Mouse (Mus musculus) liver, postnatal 0 days (tissue): ENCODE measurements around the gene Spns1. TPM values are rescaled to one million over a fixed set of nuclear protein-coding genes. Genes with fewer than 3 reads are reported as not detected.

ENCODE experiments used
- ATAC-seq: fragments of 200-750 bp; cut with Nextera tagmentation; 2 replicates; pipeline ENCODE4 v1.8.0; 2017; ENCODE audit warnings: mild to moderate bottlenecking, moderate library complexity
- DNase-seq: peaks from one replicate; pipeline ENCODE4 v3.0.0-alpha.2; 2016
- H3K27ac ChIP-seq: fragments of 300-500 bp; sonication (generic); 2 replicates; pipeline ENCODE4 v1.5.1; 2014; ENCODE audit warnings: antibody characterized with exemption, moderate library complexity, mild to moderate bottlenecking, low read depth
- H3K27me3 ChIP-seq: fragments of 300-500 bp; sonication (generic); 2 replicates; pipeline ENCODE4 v1.6.1; 2014; ENCODE audit warnings: low read length, control low read depth, mixed read lengths; ENCODE audit not compliant: insufficient read depth
- H3K36me3 ChIP-seq: fragments of 300-500 bp; sonication (generic); replicated peaks from 2 replicates; pipeline ENCODE4 v1.6.1; 2014; ENCODE audit warnings: mild to moderate bottlenecking, control low read depth, low read length, moderate library complexity, mixed read lengths; ENCODE audit not compliant: insufficient read depth
- H3K4me1 ChIP-seq: fragments of 300-500 bp; sonication (generic); 2 replicates; pipeline ENCODE4 v1.6.1; 2014; ENCODE audit warnings: antibody characterized with exemption, mild to moderate bottlenecking, control low read depth; ENCODE audit not compliant: insufficient read depth
- H3K4me2 ChIP-seq: fragments of 300-500 bp; sonication (generic); 2 replicates; pipeline ENCODE4 v1.6.1; 2014; ENCODE audit warnings: low read depth, mild to moderate bottlenecking, low read length, moderate library complexity, mixed read lengths
- H3K4me3 ChIP-seq: fragments of 300-500 bp; sonication (generic); 2 replicates; pipeline ENCODE4 v1.5.1; 2014; ENCODE audit warnings: low read depth, low read length
- H3K9ac ChIP-seq: fragments of 300-500 bp; sonication (generic); replicated peaks from 2 replicates; pipeline ENCODE4 v1.6.1; 2014; ENCODE audit warnings: mild to moderate bottlenecking, moderate library complexity
- H3K9me3 ChIP-seq: fragments of 300-500 bp; sonication (generic); 2 replicates; pipeline ENCODE4 v1.6.1; 2016; ENCODE audit warnings: mild to moderate bottlenecking, control low read depth, low read length, mixed read lengths
- CTCF ChIP-seq: sonication (generic); IDR thresholded peaks from 2 replicates; pipeline ENCODE4 v1.5.1; 2016; ENCODE audit warnings: antibody characterized with exemption, low read depth
- EP300 ChIP-seq: IDR thresholded peaks from 2 replicates; pipeline ENCODE4 v1.6.1; 2016; ENCODE audit warnings: antibody characterized with exemption, low read depth, mild to moderate bottlenecking
- WGBS: fragments of 180-500 bp; shearing (Covaris S2); extraction: QIAGEN DNeasy Blood & Tissue Kit; methylation state at CpG from one replicate; pipeline ENCODE4 v1.1.7; 2014; ENCODE audit not compliant: insufficient replicate concordance; 5-methylcytosine and 5-hydroxymethylcytosine counted together
- polyA plus RNA-seq: library from polyadenylated mRNA; unstranded; fragments of >200 nt; fragmentation: Nextera tagmentation; extraction: Ambion mirVana; gene quantifications from 2 replicates; pipeline ENCODE4 v1.2.1, GENCODE M21; 2015

Spns1 gene
- polyA plus RNA-seq, 1 experiment from 2014 or later, result 18.6 TPM

GRCm38 (mm10) chr7:126345969-126346368 lies 31.3 kb downstream of the Spns1 start:
- H3K36me3 ChIP-seq, result no peaks in the 10 kb centered on the region
- ATAC-seq (no peak), DNase-seq (no peak)
- no peak overlapping the region for H3K4me2 ChIP-seq
- no peak for TF ChIP-seq EP300
- TF ChIP-seq CTCF, result no peak
- no peak overlapping the region for H3K27ac ChIP-seq
- H3K4me3 ChIP-seq, result no peak overlapping the region
- H3K27me3 ChIP-seq, result no peaks in the 10 kb centered on the region
- no peak overlapping the region for H3K9ac ChIP-seq
- H3K9me3 ChIP-seq, result no peaks in the 10 kb centered on the region
- 45% methylated on average over 3 of the region's 3 CpGs for WGBS
- no peaks in the 10 kb centered on the region for H3K4me1 ChIP-seq

- no peak overlapping the region for H3K27ac ChIP-seq
- H3K4me2 ChIP-seq, result no peak overlapping the region
- WGBS, result 56% methylated on average over 3 of the region's 3 CpGs
- no peak for TF ChIP-seq EP300
- no peak for TF ChIP-seq CTCF
- H3K4me1 ChIP-seq, result no peaks in the 10 kb centered on the region
- H3K9me3 ChIP-seq, result no peaks in the 10 kb centered on the region
- no peak overlapping the region for H3K4me3 ChIP-seq
- DNase-seq (no peak), ATAC-seq (peak; percentile 83)
- no peak overlapping the region for H3K9ac ChIP-seq
- H3K27me3 ChIP-seq, result no peaks in the 10 kb centered on the region
- no peaks in the 10 kb centered on the region for H3K36me3 ChIP-seq
Measured at GRCm38 (mm10) chr7:126345557-126345956, 31.7 kb downstream of the Spns1 start.

GRCm38 (mm10) chr7:126340896-126341295 lies 36.4 kb downstream of the Spns1 start:
- Histone ChIP-seq H3K9ac (no peak overlapping the region), H3K4me2 (no peak overlapping the region), H3K27me3 (no peaks in the 10 kb centered on the region), H3K27ac (peak overlapping the region; percentile 66), H3K36me3 (no peaks in the 10 kb centered on the region), H3K9me3 (no peaks in the 10 kb centered on the region), H3K4me3 (no peak overlapping the region), H3K4me1 (no peaks in the 10 kb centered on the region)
- ATAC-seq (no peak), DNase-seq (no peak)
- no peak for TF ChIP-seq EP300
- TF ChIP-seq CTCF, result no peak
- WGBS, result 33% methylated on average over 6 of the region's 6 CpGs

- DNase-seq, result peak; percentile 27
- TF ChIP-seq CTCF (no peak), EP300 (no peak)
- no peaks in the 10 kb centered on the region for H3K27me3 ChIP-seq
- H3K9ac ChIP-seq, result no peak overlapping the region
- no peaks in the 10 kb centered on the region for H3K36me3 ChIP-seq
- H3K4me2 ChIP-seq, result no peak overlapping the region
- H3K4me1 ChIP-seq, result no peaks in the 10 kb centered on the region
- ATAC-seq, result peak; percentile 99
- H3K4me3 ChIP-seq, result no peak overlapping the region
- no peak overlapping the region for H3K27ac ChIP-seq
- 43% methylated on average over 6 of the region's 6 CpGs for WGBS
- no peaks in the 10 kb centered on the region for H3K9me3 ChIP-seq
Measured at GRCm38 (mm10) chr7:126340206-126340618, 37.0 kb downstream of the Spns1 start.

- no peak overlapping the region for H3K4me2 ChIP-seq
- TF ChIP-seq CTCF (no peak), EP300 (no peak)
- no peak overlapping the region for H3K4me3 ChIP-seq
- DNase-seq (no peak), ATAC-seq (no peak)
- H3K9me3 ChIP-seq, result no peaks in the 10 kb centered on the region
- H3K36me3 ChIP-seq, result no peaks in the 10 kb centered on the region
- H3K27ac ChIP-seq, result no peak overlapping the region
- no peaks in the 10 kb centered on the region for H3K4me1 ChIP-seq
- H3K27me3 ChIP-seq, result no peaks in the 10 kb centered on the region
- H3K9ac ChIP-seq, result no peak overlapping the region
- 83% methylated on average over 8 of the region's 8 CpGs for WGBS
Measured at GRCm38 (mm10) chr7:126339521-126339971, 37.7 kb downstream of the Spns1 start.

- H3K4me1 ChIP-seq, result no peaks in the 10 kb centered on the region
- TF ChIP-seq CTCF (no peak), EP300 (no peak)
- H3K9me3 ChIP-seq, result no peaks in the 10 kb centered on the region
- H3K9ac ChIP-seq, result no peak overlapping the region
- H3K4me3 ChIP-seq, result no peak overlapping the region
- H3K27me3 ChIP-seq, result no peaks in the 10 kb centered on the region
- 81% methylated on average over 8 of the region's 8 CpGs for WGBS
- no peaks in the 10 kb centered on the region for H3K36me3 ChIP-seq
- no peak overlapping the region for H3K27ac ChIP-seq
- H3K4me2 ChIP-seq, result no peak overlapping the region
- no peak for DNase-seq
- no peak for ATAC-seq
Measured at GRCm38 (mm10) chr7:126338906-126339305, 38.3 kb downstream of the Spns1 start.

DNA sequence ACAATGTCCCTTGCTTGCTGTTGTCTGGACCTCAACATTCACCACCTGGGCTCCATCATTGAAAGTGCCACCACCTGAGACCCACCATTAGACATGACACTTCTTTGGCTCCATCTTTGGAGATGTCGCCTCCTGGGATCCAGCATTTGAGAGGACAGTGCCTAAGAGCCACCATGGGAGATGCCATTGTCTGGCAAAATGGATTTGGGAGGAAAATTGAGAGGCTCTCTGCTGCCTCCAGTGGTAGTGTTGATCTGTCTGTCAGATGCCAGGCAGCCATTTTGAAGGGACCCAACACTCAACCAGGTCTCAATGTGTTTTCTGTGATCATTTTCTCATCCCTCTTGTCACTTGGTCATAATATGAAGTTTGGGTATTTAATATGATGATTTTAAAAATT lies 41.7 kb downstream of the Spns1 start:
- Histone ChIP-seq H3K36me3 (no peaks in the 10 kb centered on the region), H3K4me3 (no peak overlapping the region), H3K4me2 (no peak overlapping the region), H3K9me3 (no peaks in the 10 kb centered on the region), H3K9ac (no peak overlapping the region), H3K27ac (no peak overlapping the region), H3K27me3 (no peaks in the 10 kb centered on the region), H3K4me1 (no peaks in the 10 kb centered on the region)
- DNase-seq (no peak), ATAC-seq (no peak)
- TF ChIP-seq CTCF (peak; percentile 49), EP300 (no peak)
- WGBS, result 86% methylated on average over 1 of the region's 1 CpGs
